Mouse (Mus musculus) small intestine, adult 2 months (tissue): ENCODE measurements around the gene Gfap. TPM values are rescaled to one million over a fixed set of nuclear protein-coding genes. Genes with fewer than 3 reads are reported as not detected.
A peak's percentile ranks its signal among the peaks of the same experiment; 100 is the strongest.

Source experiments
- H3K27ac ChIP-seq: fragments of 200-500 bp; 2 replicates; pipeline ENCODE4 v1.5.1; 2012; ENCODE audit warnings: low read depth, low read length, control low read depth, inconsistent platforms; ENCODE audit not compliant: insufficient read depth
- H3K27me3 ChIP-seq: fragments of 200-500 bp; 2 replicates; pipeline ENCODE4 v1.6.1; 2012; ENCODE audit warnings: mild to moderate bottlenecking, moderate library complexity, low read length, inconsistent platforms; ENCODE audit not compliant: control insufficient read depth, insufficient read depth
- H3K36me3 ChIP-seq: fragments of 200-500 bp; 2 replicates; pipeline ENCODE4 v1.6.1; 2012; ENCODE audit warnings: mild to moderate bottlenecking, low read length, control low read depth, inconsistent platforms; ENCODE audit not compliant: control insufficient read depth, insufficient read depth
- H3K4me1 ChIP-seq: fragments of 200-500 bp; 2 replicates; pipeline ENCODE4 v1.6.1; 2012; ENCODE audit warnings: low read length, inconsistent platforms, mixed read lengths; ENCODE audit not compliant: control insufficient read depth, insufficient read depth, insufficient read length
- H3K4me3 ChIP-seq: fragments of 200-500 bp; 2 replicates; pipeline ENCODE4 v1.5.1; 2012; ENCODE audit warnings: low read depth, mild to moderate bottlenecking, control low read depth, inconsistent platforms, low read length, moderate library complexity
- CTCF ChIP-seq: fragments of 200-500 bp; IDR thresholded peaks from 2 replicates; pipeline ENCODE4 v1.5.1; 2012; ENCODE audit warnings: low read depth, mild to moderate bottlenecking, control low read depth, inconsistent platforms, low read length, moderate library complexity, mixed read lengths; ENCODE audit not compliant: insufficient replicate concordance, insufficient read length; ENCODE audit errors: extremely low read depth
- POLR2A ChIP-seq: fragments of 200-500 bp; IDR thresholded peaks from 2 replicates; pipeline ENCODE4 v1.6.1; 2012; ENCODE audit warnings: low read depth, mild to moderate bottlenecking, control low read depth, inconsistent platforms, low read length, moderate library complexity
- WGBS: fragments of 180-500 bp; shearing (Covaris S2); methylation state at CpG from one replicate; pipeline ENCODE4 v1.1.7; 2018; 5-methylcytosine and 5-hydroxymethylcytosine counted together
- polyA plus RNA-seq: library from polyadenylated mRNA; depleted of rRNA; stranded (reverse); fragments of >200 nt; gene quantifications from 2 replicates; pipeline ENCODE4 v1.2.3, GENCODE M21; 2012

Gfap gene
- polyA plus RNA-seq, 1 experiment, result 0.30 TPM

DNA sequence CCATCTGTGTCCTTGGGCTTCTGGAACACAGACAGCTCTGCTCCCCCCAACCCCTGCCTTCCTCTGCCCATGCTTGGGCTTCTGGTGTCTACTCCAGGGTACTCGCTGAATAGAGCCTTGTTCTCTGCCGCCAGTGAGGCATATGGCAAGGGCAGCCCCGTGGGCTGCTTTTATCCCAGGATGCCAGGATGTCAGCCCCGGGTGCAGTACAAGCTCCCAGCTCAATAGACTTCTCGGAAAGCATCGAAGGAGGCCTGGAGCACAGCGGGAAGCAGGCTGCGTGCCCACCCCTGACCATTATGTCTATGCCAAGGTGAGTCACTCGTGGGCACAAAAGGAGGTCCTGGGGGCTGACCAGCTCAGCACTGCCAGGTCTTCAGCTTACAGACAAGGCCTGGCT, 2.3 kb downstream of the Gfap start:
- no peak overlapping the region for H3K4me3 ChIP-seq
- H3K27me3 ChIP-seq, result no peaks in the 10 kb centered on the region
- H3K36me3 ChIP-seq, result no peaks in the 10 kb centered on the region
- H3K4me1 ChIP-seq, result peaks cover 3% of the 10 kb centered on the region; the same call in 1 of the 2 replicates
- no peak overlapping the region for H3K27ac ChIP-seq
- no peak for TF ChIP-seq POLR2A
- no peak for TF ChIP-seq CTCF
- WGBS, result 75% methylated on average over 9 of the region's 9 CpGs

DNA sequence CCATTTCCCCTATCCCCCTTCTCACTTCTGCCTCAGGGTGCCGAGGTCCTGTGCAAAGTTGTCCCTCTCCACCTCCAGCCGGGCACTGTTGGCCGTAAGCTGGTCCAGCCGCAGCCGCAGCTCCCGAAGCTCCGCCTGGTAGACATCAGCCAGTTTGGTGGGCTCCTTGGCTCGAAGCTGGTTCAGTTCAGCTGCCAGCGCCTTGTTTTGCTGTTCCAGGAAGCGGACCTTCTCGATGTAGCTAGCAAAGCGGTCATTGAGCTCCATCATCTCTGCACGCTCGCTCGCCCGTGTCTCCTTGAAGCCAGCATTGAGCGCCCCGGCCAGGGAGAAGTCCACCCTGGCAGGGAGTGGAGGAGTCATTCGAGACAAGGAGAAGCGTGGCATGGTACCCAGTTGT, 4.1 kb downstream of the Gfap start:
- Histone ChIP-seq H3K4me3 (no peak overlapping the region), H3K4me1 (peaks cover 7% of the 10 kb centered on the region; the same call in 1 of the 2 replicates), H3K36me3 (no peaks in the 10 kb centered on the region), H3K27me3 (no peaks in the 10 kb centered on the region), H3K27ac (no peak overlapping the region)
- TF ChIP-seq CTCF, result no peak
- TF ChIP-seq POLR2A, result no peak
- 81% methylated on average over 20 of the region's 20 CpGs for WGBS

DNA sequence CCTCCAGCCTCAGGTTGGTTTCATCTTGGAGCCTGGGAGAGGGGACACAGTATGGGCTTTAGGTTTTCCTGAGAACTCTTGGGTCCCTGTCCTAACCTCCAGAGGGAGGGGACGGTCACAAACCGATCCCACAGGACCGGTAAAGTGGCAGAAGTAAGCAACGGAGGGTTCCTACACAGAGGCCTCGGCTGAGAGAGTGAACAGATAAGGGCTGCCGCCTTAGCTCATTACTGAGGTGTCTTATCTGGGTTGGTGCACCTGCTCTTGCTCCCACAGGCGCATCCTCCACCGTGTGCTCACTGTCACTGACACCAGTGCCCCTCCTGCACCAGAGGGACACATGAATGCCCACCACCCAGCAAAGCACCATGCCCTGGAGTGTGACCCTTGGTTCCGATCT, 4.9 kb downstream of the Gfap start:
- Histone ChIP-seq H3K27me3 (no peaks in the 10 kb centered on the region), H3K4me3 (no peak overlapping the region), H3K27ac (no peak overlapping the region), H3K36me3 (no peaks in the 10 kb centered on the region), H3K4me1 (peaks cover 7% of the 10 kb centered on the region; the same call in 1 of the 2 replicates)
- WGBS, result 47% methylated on average over 9 of the region's 9 CpGs
- no peak for TF ChIP-seq POLR2A
- TF ChIP-seq CTCF, result no peak

DNA sequence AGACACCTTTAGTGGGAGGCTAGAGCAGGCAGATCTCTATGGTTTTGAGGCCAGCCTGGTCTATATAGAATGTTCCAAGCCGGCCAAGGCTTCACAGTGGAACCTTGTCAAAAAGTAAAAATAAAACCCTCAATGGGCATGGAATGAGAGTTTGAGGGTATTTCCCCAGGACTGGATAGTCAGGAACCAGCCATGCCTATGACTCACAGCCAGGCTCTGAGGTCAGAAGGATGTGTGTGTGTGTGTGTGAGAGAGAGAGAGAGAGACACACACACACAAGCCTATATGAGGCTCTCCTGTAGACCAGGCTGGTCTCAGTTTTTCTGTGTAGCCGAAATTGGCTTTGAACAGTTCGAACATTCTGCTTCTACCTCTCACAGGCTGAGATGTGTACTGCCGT, 6.0 kb downstream of the Gfap start:
- H3K4me3 ChIP-seq, result no peak overlapping the region
- no peak overlapping the region for H3K27ac ChIP-seq
- H3K36me3 ChIP-seq, result no peaks in the 10 kb centered on the region
- TF ChIP-seq CTCF, result no peak
- no peak for TF ChIP-seq POLR2A
- no peaks in the 10 kb centered on the region for H3K27me3 ChIP-seq
- 92% methylated on average over 4 of the region's 4 CpGs for WGBS
- H3K4me1 ChIP-seq, result peaks cover 7% of the 10 kb centered on the region; the same call in 1 of the 2 replicates

DNA sequence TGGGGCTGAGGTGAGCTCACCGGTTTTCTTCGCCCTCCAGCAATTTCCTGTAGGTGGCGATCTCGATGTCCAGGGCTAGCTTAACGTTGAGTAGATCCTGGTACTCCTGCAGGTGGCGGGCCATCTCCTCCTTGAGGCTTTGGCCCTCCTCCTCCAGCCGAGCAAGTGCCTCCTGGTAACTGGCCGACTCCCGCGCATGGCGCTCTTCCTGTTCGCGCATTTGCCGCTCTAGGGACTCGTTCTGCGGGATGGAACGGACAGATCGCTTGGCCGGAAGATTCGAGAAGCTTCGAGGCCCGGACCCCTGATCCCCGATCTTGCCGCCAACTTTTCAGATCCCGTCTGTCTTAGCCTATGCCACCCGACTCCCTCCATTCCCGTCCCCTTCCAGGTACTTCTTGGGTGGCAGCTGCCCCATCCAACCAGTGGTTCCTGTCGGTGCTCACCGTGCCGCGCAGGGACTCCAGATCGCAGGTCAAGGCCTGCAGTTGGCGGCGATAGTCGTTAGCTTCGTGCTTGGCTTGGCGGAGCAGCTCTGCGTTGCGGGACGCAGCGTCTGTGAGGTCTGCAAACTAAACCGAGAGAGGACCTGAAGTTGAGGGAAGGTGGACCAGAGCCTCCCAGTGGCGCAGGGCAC, 7.6 kb downstream of the Gfap start:
- TF ChIP-seq CTCF, result peak; percentile 91
- no peak for TF ChIP-seq POLR2A
- WGBS, result 3% methylated on average over 43 of the region's 43 CpGs
- peaks cover 7% of the 10 kb centered on the region; the same call in 1 of the 2 replicates for H3K4me1 ChIP-seq

DNA sequence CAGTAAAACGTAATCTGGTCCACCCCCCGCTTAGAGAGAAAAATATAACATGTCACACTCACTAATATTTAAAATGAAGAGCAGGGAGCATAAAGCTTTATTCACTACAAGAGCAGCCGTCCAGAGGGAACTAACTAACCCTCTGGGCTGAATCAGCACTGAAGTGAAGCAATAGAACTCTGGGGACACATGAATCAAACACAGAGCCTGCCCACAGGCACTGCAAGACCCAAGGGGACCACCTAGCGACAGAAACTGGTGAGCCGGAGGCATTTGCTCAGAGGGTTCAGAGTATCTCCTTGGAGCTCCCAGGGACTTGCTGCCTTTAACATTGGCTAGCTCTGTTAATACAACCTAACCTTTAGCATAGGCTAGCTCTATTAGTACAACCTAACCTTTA, 10.6 kb downstream of the Gfap start:
- Histone ChIP-seq H3K36me3 (no peaks in the 10 kb centered on the region), H3K27ac (no peak overlapping the region), H3K4me1 (peaks cover 10% of the 10 kb centered on the region; the same call in 1 of the 2 replicates), H3K4me3 (no peak overlapping the region), H3K27me3 (no peaks in the 10 kb centered on the region)
- TF ChIP-seq CTCF, result no peak
- TF ChIP-seq POLR2A, result no peak
- WGBS, result 73% methylated on average over 5 of the region's 5 CpGs

More for the DNA sequence above, 7.6 kb downstream of the Gfap start:
- no peak overlapping the region for H3K27ac ChIP-seq
- H3K27me3 ChIP-seq, result no peaks in the 10 kb centered on the region
- peak overlapping the region; percentile 62 for H3K4me3 ChIP-seq
- H3K36me3 ChIP-seq, result no peaks in the 10 kb centered on the region

DNA sequence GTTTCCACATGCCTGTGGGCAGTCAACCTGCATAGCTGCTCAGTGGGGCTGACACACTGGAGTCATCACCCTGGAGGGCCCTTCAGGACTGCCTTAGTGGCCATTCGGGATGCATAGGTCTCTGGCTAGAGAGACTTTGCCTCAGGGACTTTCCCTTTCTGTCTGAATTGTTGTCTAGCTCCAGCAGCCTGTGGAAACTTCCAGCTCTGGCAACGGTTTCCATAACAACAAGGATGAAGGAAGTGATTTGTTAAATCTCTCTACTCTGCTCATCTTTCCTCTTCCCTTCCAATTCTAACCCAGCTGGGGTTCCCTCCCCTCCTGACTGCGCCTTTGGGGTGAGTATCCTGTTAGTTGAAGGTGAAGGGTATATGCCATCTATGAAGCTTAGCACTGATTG, 12.6 kb downstream of the Gfap start:
- no peaks in the 10 kb centered on the region for H3K27me3 ChIP-seq
- no peak overlapping the region for H3K27ac ChIP-seq
- H3K36me3 ChIP-seq, result no peaks in the 10 kb centered on the region
- WGBS, result 46% methylated on average over 3 of the region's 3 CpGs
- no peak overlapping the region for H3K4me3 ChIP-seq
- H3K4me1 ChIP-seq, result peaks cover 5% of the 10 kb centered on the region; the same call in 1 of the 2 replicates
- TF ChIP-seq CTCF (no peak), POLR2A (no peak)
